Mouse (Mus musculus): ENCODE results near the gene Itpr3. TPM values are rescaled to one million over a fixed set of nuclear protein-coding genes. Genes with fewer than 3 reads are reported as not detected.

The Itpr3 gene
- total and polyA plus RNA-seq, 2 experiments from 2014 or later = 0.89 to 6.9 TPM

DNA sequence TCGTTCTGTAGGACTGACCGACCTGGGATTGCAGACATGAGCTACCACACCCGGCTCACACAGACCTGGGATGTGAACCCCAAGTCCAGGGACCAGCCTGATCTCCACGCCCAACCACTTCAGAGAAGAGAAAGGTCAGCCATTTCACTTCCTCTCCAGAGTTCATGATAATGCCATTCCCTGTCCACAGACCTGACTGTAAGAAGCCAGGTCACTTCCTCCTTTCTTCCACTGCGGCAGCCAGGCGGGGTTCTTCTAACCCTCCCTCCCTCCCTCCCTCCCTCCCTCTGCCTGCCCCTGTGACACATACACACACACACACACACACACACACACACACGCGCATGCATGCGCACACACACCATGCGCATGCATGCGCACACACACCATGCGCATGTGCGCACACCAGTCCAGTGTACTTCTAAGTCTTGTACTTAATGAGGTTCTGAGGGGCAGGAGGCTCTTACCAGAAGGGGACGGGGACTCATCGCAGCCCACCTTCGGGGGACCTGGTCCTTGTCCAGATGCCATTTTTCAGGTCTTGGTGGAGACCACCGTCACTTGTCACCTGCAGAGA lies 31.7 kb upstream of the Itpr3 start:
- no peak overlapping the region for H3K4me2 ChIP-seq (ENCODE audit: low read depth, low read length)
- no peak for DNase-seq (ENCODE audit: low spot score)
- no peaks in the 10 kb centered on the region for H3K9me3 ChIP-seq (replicated peaks; ENCODE audit: control insufficient read depth, low read length)
- TF ChIP-seq EP300 (IDR thresholded peaks at IDR 0.05; ENCODE audit: low read depth) (no peak), CTCF (IDR thresholded peaks at IDR 0.05; ENCODE audit: low read depth) (no peak)
- H3K36me3 ChIP-seq (replicated peaks; ENCODE audit: control insufficient read depth, insufficient read depth, low read length) = peaks cover 43% of the 10 kb centered on the region
- H3K4me1 ChIP-seq (ENCODE audit: control insufficient read depth, insufficient read depth) = peaks cover 9% of the 10 kb centered on the region; the same call in 1 of the 2 replicates
- H3K4me3 ChIP-seq (ENCODE audit: low read depth, low read length) = no peak overlapping the region
- ATAC-seq (ENCODE audit: insufficient read depth, low read depth) = no peak
- WGBS = 91% methylated on average over 17 of the region's 17 CpGs
- no peak overlapping the region for H3K9ac ChIP-seq (replicated peaks; ENCODE audit: low read depth, low read length)
- no peak overlapping the region for H3K27ac ChIP-seq (ENCODE audit: low read depth)
- H3K27me3 ChIP-seq (ENCODE audit: control insufficient read depth, insufficient read depth, low read length) = no peaks in the 10 kb centered on the region

DNA sequence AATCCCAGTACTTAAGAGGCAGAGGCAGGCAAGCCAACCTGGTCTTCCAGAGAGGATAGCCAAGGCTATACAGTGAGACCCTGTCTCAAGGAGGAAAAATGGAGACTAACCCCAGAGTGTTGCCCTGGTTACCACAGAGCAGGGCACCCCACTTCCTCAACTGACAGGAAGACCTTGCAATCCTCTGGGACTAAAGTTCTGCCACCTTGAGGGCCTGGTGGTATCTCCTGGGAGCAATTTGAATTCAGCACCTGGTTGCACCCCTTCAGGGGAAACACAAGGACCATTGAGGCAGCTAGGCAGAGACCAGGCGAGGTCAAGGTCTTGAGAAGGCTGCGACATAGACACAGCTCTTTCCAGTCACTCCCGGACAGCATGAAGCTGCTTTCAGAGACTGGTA lies 31.2 kb upstream of the Itpr3 start:
- H3K27ac ChIP-seq (ENCODE audit: low read depth) = no peak overlapping the region
- H3K9ac ChIP-seq (replicated peaks; ENCODE audit: low read depth, low read length) = no peak overlapping the region
- no peak for TF ChIP-seq EP300 (IDR thresholded peaks at IDR 0.05; ENCODE audit: low read depth)
- TF ChIP-seq CTCF (IDR thresholded peaks at IDR 0.05; ENCODE audit: low read depth) = no peak
- no peaks in the 10 kb centered on the region for H3K27me3 ChIP-seq (ENCODE audit: control insufficient read depth, insufficient read depth, low read length)
- H3K4me3 ChIP-seq (ENCODE audit: low read depth, low read length) = no peak overlapping the region
- DNase-seq (ENCODE audit: low spot score) (no peak), ATAC-seq (ENCODE audit: insufficient read depth, low read depth) (no peak)
- H3K9me3 ChIP-seq (replicated peaks; ENCODE audit: control insufficient read depth, low read length) = no peaks in the 10 kb centered on the region
- peaks cover 9% of the 10 kb centered on the region; the same call in 1 of the 2 replicates for H3K4me1 ChIP-seq (ENCODE audit: control insufficient read depth, insufficient read depth)
- H3K4me2 ChIP-seq (ENCODE audit: low read depth, low read length) = no peak overlapping the region
- WGBS = 100% methylated on average over 3 of the region's 3 CpGs
- H3K36me3 ChIP-seq (replicated peaks; ENCODE audit: control insufficient read depth, insufficient read depth, low read length) = peaks cover 39% of the 10 kb centered on the region

GRCm38 (mm10) chr17:27027460-27028283 lies 29.4 kb upstream of the Itpr3 start:
- peak overlapping the region; percentile 90 for H3K27ac ChIP-seq (ENCODE audit: low read depth)
- peaks cover 22% of the 10 kb centered on the region for H3K36me3 ChIP-seq (replicated peaks; ENCODE audit: control insufficient read depth, insufficient read depth, low read length)
- 15% methylated on average over 12 of the region's 12 CpGs for WGBS
- DNase-seq (ENCODE audit: low spot score) = no peak
- no peaks in the 10 kb centered on the region for H3K9me3 ChIP-seq (replicated peaks; ENCODE audit: control insufficient read depth, low read length)
- TF ChIP-seq CTCF (IDR thresholded peaks at IDR 0.05; ENCODE audit: low read depth) (no peak), EP300 (IDR thresholded peaks at IDR 0.05; ENCODE audit: low read depth) (no peak)
- peaks cover 15% of the 10 kb centered on the region; the same call in 1 of the 2 replicates for H3K4me1 ChIP-seq (ENCODE audit: control insufficient read depth, insufficient read depth)
- peak overlapping the region; percentile 90 for H3K4me3 ChIP-seq (ENCODE audit: low read depth, low read length)
- peak; percentile 9; the same call in 1 of the 2 replicates for ATAC-seq (ENCODE audit: insufficient read depth, low read depth)
- no peaks in the 10 kb centered on the region for H3K27me3 ChIP-seq (ENCODE audit: control insufficient read depth, insufficient read depth, low read length)
- peak overlapping the region; percentile 92 for H3K4me2 ChIP-seq (ENCODE audit: low read depth, low read length)
- peak overlapping the region; percentile 97 for H3K9ac ChIP-seq (replicated peaks; ENCODE audit: low read depth, low read length)

DNA sequence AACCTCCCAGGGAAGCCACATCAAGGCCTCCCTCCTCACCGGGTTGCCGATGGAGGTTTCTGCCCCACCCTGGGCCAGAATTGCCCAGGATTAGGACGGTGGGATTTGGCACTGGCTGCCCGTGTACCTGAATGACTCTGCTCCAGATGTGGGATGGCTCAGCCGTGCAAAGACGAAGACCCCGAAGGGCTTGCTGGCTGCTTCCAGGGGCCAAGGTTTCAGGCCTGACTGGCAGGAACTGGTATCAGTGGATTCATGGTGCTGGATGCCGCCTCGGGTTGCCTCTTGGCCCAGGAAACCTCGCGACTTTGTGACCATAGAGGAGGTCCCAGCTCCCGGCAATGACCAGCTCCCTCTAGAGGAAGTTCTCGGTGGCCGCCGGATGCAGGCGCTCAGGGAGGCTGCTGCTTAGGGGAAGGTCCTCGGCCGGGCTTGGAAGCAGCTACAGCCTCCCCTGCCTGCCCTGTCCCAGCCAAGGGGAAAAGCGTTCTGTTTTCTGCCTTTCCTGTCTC lies 28.8 kb upstream of the Itpr3 start:
- H3K36me3 ChIP-seq (replicated peaks; ENCODE audit: control insufficient read depth, insufficient read depth, low read length) = peaks cover 17% of the 10 kb centered on the region
- peak overlapping the region; percentile 90 for H3K27ac ChIP-seq (ENCODE audit: low read depth)
- H3K4me3 ChIP-seq (ENCODE audit: low read depth, low read length) = peak overlapping the region; percentile 90
- WGBS = 1% methylated on average over 19 of the region's 19 CpGs
- no peaks in the 10 kb centered on the region for H3K27me3 ChIP-seq (ENCODE audit: control insufficient read depth, insufficient read depth, low read length)
- H3K9ac ChIP-seq (replicated peaks; ENCODE audit: low read depth, low read length) = peak overlapping the region; percentile 97
- H3K4me1 ChIP-seq (ENCODE audit: control insufficient read depth, insufficient read depth) = peaks cover 16% of the 10 kb centered on the region; the same call in 1 of the 2 replicates
- ATAC-seq (ENCODE audit: insufficient read depth, low read depth) (peak; percentile 86), DNase-seq (ENCODE audit: low spot score) (peak; percentile 91)
- TF ChIP-seq CTCF (IDR thresholded peaks at IDR 0.05; ENCODE audit: low read depth) (peak; percentile 85), EP300 (IDR thresholded peaks at IDR 0.05; ENCODE audit: low read depth) (no peak)
- peak overlapping the region; percentile 92 for H3K4me2 ChIP-seq (ENCODE audit: low read depth, low read length)
- H3K9me3 ChIP-seq (replicated peaks; ENCODE audit: control insufficient read depth, low read length) = no peaks in the 10 kb centered on the region

DNA sequence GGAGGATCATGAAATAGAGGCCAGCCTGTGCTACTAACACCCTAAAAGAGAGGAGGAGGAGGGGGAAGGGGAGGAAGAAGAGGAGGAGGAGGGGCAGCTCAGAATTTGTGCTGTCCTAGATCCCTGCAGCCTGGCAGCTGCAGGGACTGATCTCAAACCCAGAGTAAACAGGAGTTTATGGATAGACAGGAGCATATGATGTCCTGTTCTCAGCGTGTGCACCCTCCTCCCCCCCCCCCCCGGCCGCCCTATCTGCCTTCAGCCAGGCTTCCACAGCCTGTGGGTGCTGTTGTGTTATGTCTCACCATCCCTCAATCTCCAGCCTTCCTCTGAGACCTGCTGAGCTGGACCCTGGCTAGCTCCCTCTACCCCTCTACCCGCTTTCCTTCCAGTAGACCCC lies 28.2 kb upstream of the Itpr3 start, which contains the start of gene Bak1:
TSS of gene Bak1 (minus strand) at position 101 of the 400 bp plus-strand sequence.
- 46% methylated on average over 4 of the region's 4 CpGs for WGBS
- peaks cover 16% of the 10 kb centered on the region; the same call in 1 of the 2 replicates for H3K4me1 ChIP-seq (ENCODE audit: control insufficient read depth, insufficient read depth)
- ATAC-seq (ENCODE audit: insufficient read depth, low read depth) (no peak), DNase-seq (ENCODE audit: low spot score) (no peak)
- no peaks in the 10 kb centered on the region for H3K27me3 ChIP-seq (ENCODE audit: control insufficient read depth, insufficient read depth, low read length)
- no peaks in the 10 kb centered on the region for H3K9me3 ChIP-seq (replicated peaks; ENCODE audit: control insufficient read depth, low read length)
- H3K36me3 ChIP-seq (replicated peaks; ENCODE audit: control insufficient read depth, insufficient read depth, low read length) = peaks cover 11% of the 10 kb centered on the region; the same call in 1 of the 2 replicates
- H3K9ac ChIP-seq (replicated peaks; ENCODE audit: low read depth, low read length) = peak within 1 kb of the TSS; percentile 97
- TF ChIP-seq CTCF (IDR thresholded peaks at IDR 0.05; ENCODE audit: low read depth) (no peak), EP300 (IDR thresholded peaks at IDR 0.05; ENCODE audit: low read depth) (no peak)
- peak within 1 kb of the TSS; percentile 92 for H3K4me2 ChIP-seq (ENCODE audit: low read depth, low read length)
- H3K27ac ChIP-seq (ENCODE audit: low read depth) = peak within 1 kb of the TSS; percentile 90
- peak within 1 kb of the TSS; percentile 90 for H3K4me3 ChIP-seq (ENCODE audit: low read depth, low read length)
